Mouse (Mus musculus) erythroid progenitor cell, adult 5-6 weeks (primary cell): ENCODE data around the gene Txk. TPM values are rescaled to one million over a fixed set of nuclear protein-coding genes. Genes with fewer than 3 reads are reported as not detected.

Experiments
- ATAC-seq: replicated peaks from 2 replicates; pipeline ENCODE4 v1.8.0; 2016; ENCODE audit warnings: moderate number of reproducible peaks, mild to moderate bottlenecking, moderate TSS enrichment, inconsistent platforms; ENCODE audit not compliant: poor library complexity, low FRiP score, severe bottlenecking
- total RNA-seq, 2 experiments: library from RNA; stranded (forward) in 1 of 2; stranded (reverse) in 1 of 2; fragments of 150-400 nt in 1 of 2; fragments of 186-747, 209-891 nt in 1 of 2; gene quantifications; 2 replicates each; pipeline versions ENCODE4 v1.2.3 to v1.2.4; 2015 to 2017; ENCODE audit warnings: low replicate concordance in 2 of 2

The Txk gene
- total RNA-seq, 2 experiments from 2014 or later: 5.9 TPM; not detected in 1

DNA sequence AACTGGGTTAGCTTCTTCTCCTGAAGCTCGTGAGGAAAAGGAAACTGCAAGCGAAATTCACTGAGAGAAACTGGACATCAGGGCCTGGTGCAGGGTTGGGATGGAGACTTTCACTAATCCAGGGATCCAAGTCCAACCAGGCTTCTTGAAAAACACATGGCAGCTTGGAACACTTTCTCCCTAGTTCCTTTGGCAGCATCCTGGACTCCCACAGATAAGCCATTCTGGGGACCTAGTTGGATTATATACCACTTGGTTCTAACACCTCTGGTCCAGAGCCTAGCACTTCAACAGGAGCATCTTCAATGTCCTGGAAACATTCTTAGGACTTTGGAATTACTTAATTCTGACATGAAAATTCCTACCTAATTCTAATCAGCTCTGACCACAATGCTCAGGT lies 2.5 kb upstream of the Txk start:
- ATAC-seq: no peak

GRCm38 (mm10) chr5:72751056-72751758 lies 1.4 kb downstream of the Txk start:
- no peak for ATAC-seq

GRCm38 (mm10) chr5:72750226-72750625 lies 2.4 kb downstream of the Txk start:
- no peak for ATAC-seq

- no peak for ATAC-seq
Observed at GRCm38 (mm10) chr5:72748659-72749265, 3.8 kb downstream of the Txk start.

GRCm38 (mm10) chr5:72747384-72747783 lies 5.2 kb downstream of the Txk start:
- no peak for ATAC-seq

DNA sequence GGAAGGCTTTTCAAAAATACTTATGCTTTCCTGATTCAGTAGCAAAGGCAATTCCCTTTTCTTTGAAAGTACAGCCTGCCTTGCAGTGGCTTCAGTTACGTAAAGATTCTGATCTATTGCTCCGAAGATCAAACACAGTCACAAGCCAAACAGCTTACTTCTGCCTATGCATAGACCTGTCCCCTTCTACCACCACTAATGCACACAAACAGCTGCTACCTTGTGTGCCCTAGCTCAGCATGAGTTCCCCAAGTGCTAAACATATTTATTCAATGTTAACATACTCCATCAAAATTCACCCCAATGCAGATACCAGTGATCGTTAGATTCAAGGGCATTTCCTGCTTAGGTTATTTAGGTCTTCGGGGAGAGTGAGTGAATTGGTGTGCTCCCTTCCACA lies 6.1 kb downstream of the Txk start:
- ATAC-seq: no peak

DNA sequence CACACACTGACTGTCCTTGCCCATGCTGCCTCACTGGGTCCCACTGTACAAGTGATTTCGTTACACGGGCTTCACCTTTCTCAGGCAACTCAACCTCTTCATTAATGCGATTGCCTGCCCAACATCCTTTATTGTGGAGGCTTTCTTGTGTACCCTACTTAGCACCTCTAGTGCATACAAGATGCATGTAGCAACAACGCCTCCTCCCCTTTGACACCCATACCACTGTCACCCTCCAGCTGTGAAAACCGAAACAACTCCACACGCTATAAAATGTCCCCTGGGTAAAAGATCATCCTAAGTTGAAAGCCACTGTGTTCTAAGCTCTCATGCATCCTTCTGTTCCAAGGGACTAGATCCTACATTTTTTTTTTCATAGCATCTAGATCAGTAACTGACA lies 9.5 kb downstream of the Txk start:
- no peak for ATAC-seq

DNA sequence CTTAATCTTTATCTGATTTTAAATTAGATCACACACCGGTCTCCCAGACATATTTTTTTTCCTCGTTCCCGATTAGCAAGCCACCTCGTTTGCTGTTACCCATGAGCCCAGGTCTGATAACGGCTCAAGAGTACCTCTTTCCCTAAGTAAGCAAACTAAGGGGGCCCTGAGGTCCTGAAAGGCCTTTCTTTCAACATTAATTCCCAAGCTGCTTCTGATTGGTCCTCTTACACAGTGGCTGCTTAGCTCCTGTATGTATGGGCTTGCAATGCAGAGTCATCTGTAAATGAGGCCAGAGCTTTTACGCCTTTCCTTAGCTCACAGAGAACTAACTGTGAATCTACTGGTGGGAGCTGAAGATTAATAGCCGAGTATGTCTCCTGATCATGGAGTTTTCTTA lies 15.7 kb downstream of the Txk start:
- ATAC-seq: no peak

- no peak for ATAC-seq
Observed at GRCm38 (mm10) chr5:72736437-72736836, 16.1 kb downstream of the Txk start.

DNA sequence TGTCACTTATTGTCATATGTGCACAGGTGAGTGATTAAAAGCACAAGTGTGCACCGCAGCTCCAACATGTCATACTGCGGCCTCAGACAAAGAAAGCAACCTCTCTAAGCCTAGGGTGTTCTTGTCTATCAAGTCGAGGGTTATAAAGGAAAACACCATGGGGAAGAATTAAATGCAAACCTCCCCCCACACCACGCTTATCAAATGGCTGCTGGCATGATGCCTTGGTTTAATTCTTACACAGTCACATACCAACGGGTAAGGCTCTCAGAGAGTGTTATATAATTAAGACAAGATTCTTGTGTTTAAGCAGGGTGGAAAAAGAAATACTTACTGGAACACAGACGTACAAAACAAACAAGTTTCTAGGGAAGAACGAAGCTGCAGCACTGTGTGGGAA lies 16.8 kb downstream of the Txk start:
- ATAC-seq: no peak

DNA sequence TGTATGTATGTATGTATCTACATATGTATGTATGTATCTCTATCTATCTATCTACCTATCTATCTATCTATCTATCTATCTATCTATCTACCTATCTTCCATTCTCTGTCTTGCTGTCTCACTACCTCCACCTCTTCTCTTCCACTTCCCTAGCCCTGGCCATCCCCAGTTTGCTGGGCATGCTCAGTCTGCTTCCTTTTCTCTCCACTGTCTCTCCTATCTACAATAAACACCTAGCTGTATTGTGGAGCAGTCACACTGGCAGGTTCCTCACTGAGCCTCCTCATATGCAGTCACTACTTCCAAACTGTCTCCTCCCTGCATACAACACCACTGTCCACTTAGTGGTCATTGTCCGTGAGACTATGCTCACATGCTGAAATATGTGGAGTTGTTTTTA lies 19.7 kb downstream of the Txk start:
- no peak for ATAC-seq

- no peak for ATAC-seq
Observed at GRCm38 (mm10) chr5:72725404-72725803, 27.2 kb downstream of the Txk start.

GRCm38 (mm10) chr5:72723429-72723828 lies 29.1 kb downstream of the Txk start:
- ATAC-seq: no peak

DNA sequence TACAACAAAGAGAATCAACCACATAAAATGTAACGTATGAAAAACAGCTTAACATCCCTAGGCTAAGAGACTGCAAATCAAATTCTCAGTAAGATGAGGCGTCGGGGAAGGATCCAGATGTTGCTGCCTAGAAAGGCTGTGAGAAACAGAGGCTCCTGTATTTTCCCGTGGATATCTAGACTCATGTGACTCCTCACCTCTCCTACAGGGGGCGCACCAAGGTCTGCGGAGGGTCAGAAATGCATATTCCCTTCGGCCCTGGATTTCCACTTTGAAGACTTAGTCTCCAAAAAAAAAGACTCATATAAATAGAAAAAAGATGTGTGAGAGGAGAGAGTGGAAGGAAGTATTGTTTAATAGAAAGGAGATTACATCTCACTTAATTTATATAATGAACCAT lies 32.0 kb downstream of the Txk start:
- ATAC-seq: no peak

DNA sequence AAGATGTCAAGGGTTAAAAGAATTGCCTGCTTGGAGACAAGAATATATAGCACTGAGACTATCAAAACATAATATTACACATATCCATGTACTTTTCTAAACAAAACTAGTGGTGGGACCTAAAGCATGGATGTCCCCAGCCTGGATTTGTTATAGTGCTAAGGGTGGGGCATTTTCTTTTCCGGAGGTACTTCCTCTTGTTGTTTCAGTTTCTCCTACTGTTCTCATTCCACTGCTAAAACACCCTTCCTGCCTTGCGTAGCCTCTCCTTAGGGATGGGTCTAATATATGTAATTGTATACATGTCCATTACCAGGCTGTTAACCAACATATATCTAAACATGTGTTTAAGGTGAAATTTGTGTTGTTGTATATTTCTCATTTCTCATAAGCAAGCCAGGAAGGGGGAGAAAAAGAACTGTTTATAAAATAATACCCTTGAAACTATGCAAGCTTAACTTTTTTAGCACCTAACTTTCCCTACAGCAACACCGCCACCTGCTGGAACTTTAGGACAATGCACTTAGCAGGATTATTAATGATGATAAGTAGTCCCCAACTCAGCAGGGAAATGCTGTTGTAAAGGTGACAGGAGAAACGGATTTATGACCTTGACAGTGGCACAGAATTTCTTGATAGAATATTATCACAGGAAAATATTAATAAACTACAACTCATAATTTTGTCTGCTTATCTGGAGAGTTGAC lies 41.9 kb downstream of the Txk start:
- ATAC-seq: no peak

- ATAC-seq: no peak
Observed at GRCm38 (mm10) chr5:72709976-72710375, 42.6 kb downstream of the Txk start.

DNA sequence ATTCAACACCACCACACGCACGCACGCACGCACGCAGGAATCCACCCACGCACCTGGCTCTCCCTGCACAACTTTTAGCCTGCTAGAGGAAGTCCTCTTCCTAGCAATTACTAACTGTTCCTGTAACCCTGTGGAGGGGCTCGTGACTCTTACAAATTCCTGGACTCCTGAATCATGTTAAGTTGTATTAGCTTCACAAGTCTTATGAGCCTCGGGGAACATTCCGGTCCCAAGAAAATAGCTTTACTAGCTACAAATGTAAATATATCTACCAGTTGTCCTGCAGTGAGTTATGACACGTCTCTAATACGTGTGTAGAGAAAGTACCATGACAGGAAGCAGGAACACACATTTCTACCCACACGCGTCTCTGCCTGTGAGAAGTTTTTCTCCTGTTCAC lies 43.1 kb downstream of the Txk start:
- ATAC-seq: no peak

DNA sequence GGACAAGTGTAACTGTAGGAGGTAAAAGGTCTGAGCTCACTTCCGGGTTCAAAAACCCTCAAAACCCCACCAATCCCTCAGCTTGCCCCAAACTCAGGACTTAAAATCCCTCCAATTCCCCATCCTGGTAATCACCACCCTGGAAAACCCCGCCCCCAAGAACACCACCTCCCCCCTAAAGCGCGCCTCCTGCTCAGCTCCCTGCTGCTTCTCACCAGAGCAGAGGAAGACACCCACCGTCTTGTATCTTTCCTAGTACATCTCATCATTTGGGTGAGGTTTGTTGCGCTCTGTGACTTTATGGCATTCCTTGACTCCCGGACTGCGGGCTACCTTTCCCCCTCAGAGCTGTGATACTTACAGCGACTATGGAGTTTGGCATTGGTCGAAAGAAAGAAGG lies 45.9 kb downstream of the Txk start:
- ATAC-seq: no peak

DNA sequence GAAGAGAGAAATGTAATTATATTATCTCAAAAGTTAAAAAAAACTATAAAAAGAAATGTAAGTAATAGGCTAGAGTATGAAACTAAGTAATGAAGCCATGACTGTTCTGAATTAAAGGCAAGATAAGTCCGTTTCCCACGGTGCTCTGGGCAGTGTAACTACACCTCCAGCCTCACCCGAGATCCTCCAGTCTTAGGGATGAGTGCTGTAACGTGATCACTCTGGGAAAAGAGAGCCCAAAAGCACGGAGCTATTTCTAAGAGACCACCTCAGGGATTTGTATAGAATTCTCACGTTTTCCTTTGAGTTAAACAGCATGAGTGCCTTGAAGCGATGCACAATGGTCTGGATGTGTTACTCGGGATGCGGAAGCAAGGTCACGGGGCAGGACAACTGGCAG lies 46.5 kb downstream of the Txk start:
- no peak for ATAC-seq

- no peak for ATAC-seq
Observed at GRCm38 (mm10) chr5:72702202-72702601, 50.4 kb downstream of the Txk start.

GRCm38 (mm10) chr5:72699500-72699818 lies 53.1 kb downstream of the Txk start:
- ATAC-seq: no peak
